Mouse (Mus musculus) fibroblast of lung, adult 2 months (primary cell): Measurements from ENCODE around the gene Tubg1.

Experiments
- DNase-seq: peaks from one replicate; pipeline ENCODE4 v3.0.0-alpha.2; 2011; ENCODE audit warnings: low read depth

Tubg1 gene

GRCm38 (mm10) chr11:101119761-101120544 is at the start of gene Tubg1, which contains the start of gene Retreg3:
TSS of gene Tubg1 (plus strand) at chr11:101119938.
TSS of gene Retreg3 (minus strand) at chr11:101119893.
- DNase-seq: peak; percentile 99

GRCm38 (mm10) chr11:101070189-101070527 is 49.6 kb upstream of the Tubg1 start:
- DNase-seq: no peak

- no peak for DNase-seq
Measured at GRCm38 (mm10) chr11:101070987-101071386, 48.8 kb upstream of the Tubg1 start.

GRCm38 (mm10) chr11:101071810-101072428 is 47.8 kb upstream of the Tubg1 start:
- DNase-seq: no peak

GRCm38 (mm10) chr11:101078121-101078520 is 41.6 kb upstream of the Tubg1 start, which contains the start of gene Hsd17b1:
TSS of gene Hsd17b1 (plus strand) at chr11:101078411.
- no peak for DNase-seq

GRCm38 (mm10) chr11:101079746-101080145 is 40.0 kb upstream of the Tubg1 start:
- DNase-seq: no peak

- DNase-seq: no peak
Measured at GRCm38 (mm10) chr11:101080421-101080820, 39.3 kb upstream of the Tubg1 start.

GRCm38 (mm10) chr11:101081659-101082058 is 38.1 kb upstream of the Tubg1 start:
- no peak for DNase-seq

GRCm38 (mm10) chr11:101082208-101083082 is 37.3 kb upstream of the Tubg1 start, which contains the start of gene Coasy:
TSS of gene Coasy (plus strand) at chr11:101082565.
- DNase-seq: peak; percentile 70

GRCm38 (mm10) chr11:101083083-101083697 is 36.5 kb upstream of the Tubg1 start:
- no peak for DNase-seq

- no peak for DNase-seq
Measured at GRCm38 (mm10) chr11:101084246-101084645, 35.5 kb upstream of the Tubg1 start.

- DNase-seq: no peak
Measured at GRCm38 (mm10) chr11:101084811-101085210, 34.9 kb upstream of the Tubg1 start.

GRCm38 (mm10) chr11:101085617-101086322 is 34.0 kb upstream of the Tubg1 start:
- DNase-seq: no peak

GRCm38 (mm10) chr11:101086323-101086674 is 33.4 kb upstream of the Tubg1 start:
- no peak for DNase-seq

- DNase-seq: peak; percentile 82
Measured at GRCm38 (mm10) chr11:101086756-101087681, 32.7 kb upstream of the Tubg1 start, which contains the start of gene Mlx. TSS of gene Mlx (plus strand) at chr11:101087277.

- DNase-seq: no peak
Measured at GRCm38 (mm10) chr11:101087682-101088055, 32.1 kb upstream of the Tubg1 start.

- no peak for DNase-seq
Measured at GRCm38 (mm10) chr11:101089931-101090330, 29.8 kb upstream of the Tubg1 start.

- DNase-seq: no peak
Measured at GRCm38 (mm10) chr11:101094930-101095313, 24.8 kb upstream of the Tubg1 start.

GRCm38 (mm10) chr11:101095314-101096024 is 24.3 kb upstream of the Tubg1 start, which contains the start of gene Psmc3ip:
TSS of gene Psmc3ip (minus strand) at chr11:101095436.
- peak; percentile 85 for DNase-seq
